Mouse (Mus musculus): ENCODE measurements around the gene Tuba1a.
"Not testable (repeated sequence)": the region's sequence is repeated elsewhere in the genome, so short reads cannot be mapped to it uniquely, and the experiment has no call there.

The Tuba1a gene

DNA sequence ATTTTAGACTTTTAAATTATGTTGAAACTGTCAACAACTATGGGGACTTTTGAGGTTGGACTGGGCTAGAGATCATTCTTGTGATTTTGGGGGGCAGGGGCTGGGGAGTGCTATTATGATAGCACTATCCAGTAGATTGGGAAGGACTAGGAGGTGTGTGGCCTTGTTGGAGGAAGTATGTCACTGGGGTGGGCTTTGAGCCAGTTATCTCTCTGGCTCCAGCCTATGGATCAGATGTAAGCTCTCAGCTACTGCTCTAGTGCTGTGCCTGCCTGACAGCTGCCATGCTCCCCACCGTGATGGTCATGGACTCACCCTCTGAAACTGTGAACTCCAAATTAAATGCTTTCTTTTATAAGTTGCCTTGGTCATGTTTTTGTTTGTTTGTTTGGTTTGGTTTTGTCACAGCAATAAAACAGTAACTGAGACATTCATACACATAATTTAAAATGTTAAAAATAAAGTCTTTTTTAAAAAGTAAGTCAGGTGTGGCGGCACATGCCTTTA is 30.4 kb downstream of the Tuba1a start:
- DNase-seq: no peak

DNA sequence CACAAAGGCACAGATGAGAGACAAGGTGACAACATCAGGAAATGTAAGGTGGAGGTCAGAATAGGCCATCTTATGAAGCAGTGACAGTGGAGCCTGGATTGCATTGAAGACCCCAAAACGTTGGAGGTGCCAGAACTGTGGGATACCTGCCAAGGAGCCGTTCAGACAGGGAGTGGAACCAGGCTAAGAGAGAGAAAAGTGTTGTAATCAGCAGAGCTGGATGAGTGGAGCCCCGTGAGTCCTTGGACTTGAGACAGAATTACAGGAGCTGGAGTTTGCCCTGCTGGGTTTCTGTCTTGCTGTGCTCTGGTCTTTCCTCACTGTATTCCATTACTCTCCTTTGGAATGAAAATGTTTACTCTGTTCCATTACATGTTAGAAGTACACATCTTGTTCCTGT is 30.9 kb downstream of the Tuba1a start:
- DNase-seq: peak; percentile 29

DNA sequence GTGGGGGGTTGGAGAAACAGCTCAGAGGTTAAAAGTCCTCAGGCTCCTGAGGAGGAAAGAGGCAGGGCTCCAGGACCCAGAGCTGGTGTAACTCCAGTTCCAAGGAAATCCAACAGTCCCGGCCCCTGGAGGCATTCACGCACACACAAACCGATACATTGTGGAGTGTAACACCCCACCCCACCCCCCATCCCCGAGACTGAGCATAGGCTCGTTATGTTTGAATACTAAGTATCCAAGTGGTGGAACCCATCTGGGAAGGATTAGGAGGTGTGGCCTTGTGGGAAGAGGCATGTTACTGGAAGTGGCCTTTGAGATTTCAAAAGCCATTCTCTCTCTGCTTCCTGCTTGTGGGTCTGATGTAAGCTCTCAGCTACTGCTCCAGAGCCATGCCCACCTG is 32.0 kb downstream of the Tuba1a start:
- DNase-seq: no peak

DNA sequence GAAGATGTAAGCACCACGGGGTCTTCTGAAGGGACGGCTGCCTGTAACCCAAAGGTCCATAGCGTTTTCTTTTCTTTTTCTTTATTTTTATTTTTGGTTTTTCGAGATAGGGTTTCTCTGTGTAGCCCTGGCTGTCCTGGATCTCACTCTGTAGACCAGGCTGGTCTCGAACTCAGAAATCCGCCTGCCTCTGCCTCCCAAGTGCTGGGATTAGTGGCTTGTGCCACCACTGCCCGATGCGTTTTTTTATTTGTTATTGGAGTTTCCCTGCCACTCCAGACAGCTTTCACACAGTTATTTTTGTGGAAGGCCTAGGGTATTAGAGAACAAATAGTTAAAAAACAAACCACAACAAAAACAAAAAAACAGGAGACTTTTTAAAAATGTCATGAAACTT is 35.0 kb downstream of the Tuba1a start:
- not testable (repeated sequence) for DNase-seq

DNA sequence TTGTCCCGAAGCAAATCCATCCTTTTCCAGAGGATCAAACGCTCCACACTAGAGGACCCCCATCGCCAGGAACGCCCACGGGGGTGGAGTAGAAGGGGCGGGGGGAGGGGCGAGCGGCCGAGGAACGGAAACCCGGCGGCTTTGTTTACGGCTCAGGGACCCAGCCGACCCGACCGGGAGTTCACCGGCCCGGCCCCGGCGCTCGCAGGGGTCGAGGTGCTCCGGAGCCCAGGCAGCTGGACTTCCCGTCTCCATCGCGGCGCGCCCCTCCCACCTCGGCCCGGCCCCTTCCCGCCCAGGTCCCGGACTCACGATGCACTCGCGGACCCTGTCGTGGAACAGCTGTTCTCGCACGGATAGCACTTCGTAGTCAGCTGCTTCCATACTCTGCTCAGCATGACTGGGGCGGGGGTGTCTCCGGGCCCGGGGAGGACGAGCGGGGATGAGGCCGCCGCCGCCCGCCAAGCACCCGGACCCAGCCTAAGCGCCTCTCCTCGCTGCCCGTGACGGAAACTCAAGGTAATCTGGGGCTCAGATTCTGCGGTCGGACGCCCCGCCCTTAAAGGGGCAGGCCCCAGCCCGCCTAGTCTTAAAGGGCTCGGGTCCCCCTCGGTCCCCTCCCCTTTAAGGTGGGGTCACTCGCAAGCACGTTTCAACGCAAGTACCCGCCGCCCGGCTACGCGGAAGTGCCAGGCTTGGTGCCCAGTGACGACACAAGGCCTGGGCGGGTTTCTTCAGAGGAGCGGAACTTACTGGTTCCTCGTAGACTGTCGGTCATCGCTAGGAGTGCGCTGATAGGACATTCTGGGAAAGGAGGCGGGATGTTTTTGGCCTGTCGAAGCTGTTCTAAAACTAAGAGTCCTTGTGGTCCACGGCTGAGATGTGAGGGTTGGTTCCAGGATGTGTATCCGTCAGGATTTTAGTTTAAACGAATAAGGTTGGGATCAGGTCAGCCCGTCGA is 35.7 kb downstream of the Tuba1a start, which contains the start of gene Lmbr1l:
Gene Lmbr1l (minus strand): TSS at position 694 of the 961 bp plus-strand sequence.
- peak; percentile 100 for DNase-seq

DNA sequence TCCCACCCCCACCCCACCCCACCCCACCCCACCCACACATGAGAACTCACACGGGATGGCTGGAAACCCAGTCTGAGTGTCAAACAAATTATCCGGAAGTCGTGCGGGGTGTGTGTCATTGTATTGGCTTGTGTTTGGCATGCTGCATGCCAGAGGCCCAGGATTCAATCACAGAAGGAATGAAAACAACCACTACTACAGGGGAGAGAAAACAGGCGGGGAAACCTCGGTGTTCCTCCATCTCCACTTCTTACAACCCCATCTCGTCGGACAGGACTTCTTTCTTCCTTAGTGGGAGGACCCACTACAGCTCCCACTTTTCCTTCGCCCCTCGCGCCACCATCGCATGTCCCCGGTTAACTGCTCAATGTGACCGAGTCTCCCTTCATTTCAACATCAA is 36.4 kb downstream of the Tuba1a start:
- peak; percentile 57 for DNase-seq

DNA sequence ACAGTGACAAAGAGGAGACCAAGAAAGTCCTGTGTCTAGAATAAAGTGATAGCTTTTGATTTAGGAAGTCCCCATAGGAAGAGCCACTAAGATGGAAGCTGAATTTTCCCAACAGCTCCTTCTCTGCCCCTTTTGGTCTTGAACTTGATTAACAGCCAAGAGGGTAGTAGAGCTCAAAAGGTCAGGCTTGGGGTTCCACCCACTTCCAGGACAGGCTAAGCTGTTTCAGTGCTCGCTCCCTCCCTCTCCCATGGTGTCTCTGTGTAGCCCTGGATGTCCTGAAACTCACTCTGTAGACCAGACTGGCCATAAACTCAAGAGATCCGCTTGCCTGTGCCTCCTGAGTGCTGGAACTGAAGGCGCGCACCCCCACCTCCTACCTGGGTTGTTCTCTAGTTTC is 37.5 kb downstream of the Tuba1a start:
- no peak for DNase-seq

DNA sequence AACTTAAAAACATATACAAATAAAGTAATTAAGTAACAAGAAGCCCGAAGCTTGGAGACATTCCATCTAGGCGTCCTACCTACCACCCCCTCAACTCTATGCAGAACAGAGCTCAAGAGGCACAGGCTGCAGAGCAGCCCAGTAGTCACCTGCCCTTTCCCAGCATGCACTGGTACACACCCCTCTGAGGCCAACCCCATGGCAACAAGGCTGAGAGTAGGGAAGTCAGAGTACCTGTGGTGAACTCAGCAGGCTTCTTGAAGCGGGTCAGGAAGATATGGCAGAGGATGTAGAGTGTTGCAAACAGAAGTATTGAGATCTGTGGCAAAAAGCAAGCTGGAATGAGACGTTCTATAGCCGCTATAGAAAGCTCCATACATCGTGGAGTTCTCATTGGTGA is 38.6 kb downstream of the Tuba1a start:
- DNase-seq: no peak

DNA sequence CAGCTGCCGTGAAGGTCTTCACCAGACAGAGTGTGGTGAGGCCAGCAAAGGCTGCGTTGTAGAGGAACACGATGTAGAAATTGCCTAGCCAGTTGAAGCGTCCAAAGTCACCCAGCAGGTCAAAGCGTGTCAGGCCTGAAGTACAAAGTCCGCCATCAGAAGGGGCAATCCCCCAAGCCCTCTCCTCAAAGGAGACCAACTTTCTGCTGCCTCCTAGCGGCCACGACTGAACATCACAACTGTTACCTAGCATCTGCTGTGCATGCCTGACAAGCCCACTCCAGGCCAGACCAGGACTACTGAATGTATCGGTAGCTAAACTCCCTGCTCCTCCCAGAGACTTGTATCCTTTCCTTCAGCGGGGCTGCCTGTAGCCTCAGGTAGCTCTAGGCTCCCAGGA is 48.8 kb downstream of the Tuba1a start:
- DNase-seq: peak; percentile 49

DNA sequence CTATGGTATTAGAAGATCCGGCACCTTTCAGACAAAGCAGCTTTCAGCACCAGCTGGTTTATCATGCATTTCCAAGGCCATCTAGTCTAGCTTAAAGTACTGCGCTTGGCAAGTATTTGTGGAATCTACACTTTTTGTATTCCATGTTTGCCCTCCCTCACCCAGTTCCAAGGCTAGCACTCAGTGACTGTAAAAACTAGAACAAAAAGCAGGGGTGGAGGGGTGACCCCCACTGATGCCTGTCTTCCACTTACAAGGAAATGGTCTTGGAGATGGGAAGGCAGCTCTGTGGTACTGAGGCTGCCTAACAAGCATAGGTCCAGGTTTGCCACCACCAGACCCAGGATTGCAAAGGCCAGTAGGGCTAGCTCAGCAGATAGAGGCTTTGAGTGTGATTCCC is 50.9 kb downstream of the Tuba1a start:
- no peak for DNase-seq

DNA sequence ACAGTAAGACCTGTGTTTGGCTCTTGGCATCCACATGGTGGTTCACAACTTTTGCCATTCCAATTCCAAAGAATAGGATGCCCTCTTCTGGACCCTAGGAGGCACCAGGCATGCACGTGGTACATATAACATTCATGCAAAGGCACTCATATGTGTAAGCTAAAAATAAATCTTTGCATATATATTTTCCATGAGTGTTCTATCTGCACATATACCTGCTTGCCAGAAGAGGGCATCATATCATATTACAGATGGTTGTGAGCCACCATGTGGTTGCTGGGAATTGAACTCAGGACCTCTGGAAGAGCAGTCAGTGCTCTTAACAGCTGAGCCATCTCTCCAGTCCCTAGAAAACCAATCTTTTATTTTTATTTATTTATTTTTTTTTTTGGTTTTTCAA is 52.0 kb downstream of the Tuba1a start:
- no peak for DNase-seq
